Mouse (Mus musculus) liver, embryonic 14.5 days (tissue): ENCODE measurements around the gene Loxl4. TPM values are rescaled to one million over a fixed set of nuclear protein-coding genes. Genes with fewer than 3 reads are reported as not detected.

Source experiments
- ATAC-seq: fragments of 200-750 bp; cut with Nextera tagmentation; 2 replicates; pipeline ENCODE4 v1.8.0; 2017; ENCODE audit warnings: moderate number of reproducible peaks, mild to moderate bottlenecking, moderate library complexity; ENCODE audit not compliant: insufficient read depth
- DNase-seq, 3 experiments: peaks; one replicate each; pipeline ENCODE4 v3.0.0-alpha.2; 2012 to 2013; ENCODE audit warnings: low read depth in 3 of 3, low spot score in 3 of 3
- H3K27ac ChIP-seq: fragments of 300-500 bp; sonication (generic); 2 replicates; pipeline ENCODE4 v1.5.1; 2014; ENCODE audit warnings: moderate library complexity, mild to moderate bottlenecking, control low read depth, inconsistent platforms
- H3K27me3 ChIP-seq: fragments of 300-500 bp; sonication (generic); 2 replicates; pipeline ENCODE4 v1.6.1; 2014; ENCODE audit warnings: mild to moderate bottlenecking, low read length, moderate library complexity; ENCODE audit not compliant: control insufficient read depth, insufficient read depth
- H3K36me3 ChIP-seq: fragments of 300-500 bp; sonication (generic); replicated peaks from 2 replicates; pipeline ENCODE4 v1.6.1; 2014; ENCODE audit warnings: low read depth; ENCODE audit not compliant: control insufficient read depth, insufficient read depth
- H3K4me1 ChIP-seq, 2 experiments: fragments of 200-500 bp in 1 of 2; fragments of 300-500 bp in 1 of 2; sonication (generic) in 1 of 2; replicated peaks; 2 replicates each; pipeline ENCODE4 v1.6.1; 2012 to 2014; ENCODE audit warnings: antibody characterized with exemption in 1 of 2, inconsistent platforms in 1 of 2, low read length in 1 of 2; ENCODE audit not compliant: control insufficient read depth in 2 of 2, insufficient read depth in 2 of 2
- H3K4me2 ChIP-seq: fragments of 300-500 bp; sonication (generic); 2 replicates; pipeline ENCODE4 v1.6.1; 2014; ENCODE audit warnings: low read depth, mild to moderate bottlenecking, control low read depth, moderate library complexity
- H3K4me3 ChIP-seq, 2 experiments: fragments of 200-500 bp in 1 of 2; fragments of 300-500 bp in 1 of 2; sonication (generic) in 1 of 2; 2 replicates each; pipeline ENCODE4 v1.5.1; 2012 to 2014; ENCODE audit warnings: low read depth in 2 of 2, low read length in 2 of 2, mild to moderate bottlenecking in 2 of 2, control low read depth in 1 of 2, inconsistent platforms in 1 of 2, moderate library complexity in 1 of 2; ENCODE audit not compliant: insufficient read depth in 1 of 2
- H3K9ac ChIP-seq: fragments of 300-500 bp; sonication (generic); replicated peaks from 2 replicates; pipeline ENCODE4 v1.6.1; 2014; ENCODE audit warnings: mild to moderate bottlenecking, control low read depth, moderate library complexity
- H3K9me3 ChIP-seq: fragments of 300-500 bp; sonication (generic); 2 replicates; pipeline ENCODE4 v1.6.1; 2016; ENCODE audit warnings: low read length, mixed read lengths; ENCODE audit not compliant: control insufficient read depth
- CTCF ChIP-seq: IDR thresholded peaks from 2 replicates; pipeline ENCODE4 v1.5.1; 2016; ENCODE audit warnings: antibody characterized with exemption, low read depth, control low read depth
- EP300 ChIP-seq: IDR thresholded peaks from 2 replicates; pipeline ENCODE4 v1.6.1; 2016; ENCODE audit warnings: antibody characterized with exemption, low read depth
- WGBS: fragments of 180-500 bp; shearing (Covaris S2); extraction: QIAGEN DNeasy Blood & Tissue Kit; methylation state at CpG from one replicate; pipeline ENCODE4 v1.1.7; 2014; ENCODE audit not compliant: insufficient replicate concordance; 5-methylcytosine and 5-hydroxymethylcytosine counted together
- polyA plus RNA-seq, 2 experiments: library from polyadenylated mRNA; depleted of rRNA in 1 of 2; stranded (reverse) in 1 of 2; unstranded in 1 of 2; fragments of >200 nt; fragmentation: Nextera tagmentation in 1 of 2; extraction: Ambion mirVana in 1 of 2; gene quantifications; 2 replicates each; pipeline versions ENCODE4 v1.2.1 to v1.2.3; 2012 to 2014

The Loxl4 gene
- polyA plus RNA-seq, 2 experiments, result 0.05 to 0.06 TPM

DNA sequence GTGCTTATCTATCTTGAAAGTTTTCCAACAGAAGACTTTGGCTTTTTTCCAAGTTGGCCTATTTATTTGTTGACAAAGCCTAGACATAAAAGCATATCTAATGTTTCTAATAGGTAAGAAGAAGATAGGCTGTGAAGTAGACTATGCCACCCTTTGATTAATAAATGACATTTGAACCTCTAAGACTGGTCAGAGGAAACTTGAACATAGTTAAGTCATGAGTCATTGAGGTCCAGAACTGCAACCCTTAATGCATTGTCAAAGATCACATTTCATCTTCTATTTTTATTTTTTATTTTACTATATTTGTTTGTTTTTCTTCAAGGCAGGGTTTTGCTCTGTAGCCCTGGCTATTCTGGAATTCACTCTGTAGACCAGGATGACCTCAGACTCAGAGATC lies 45.6 kb downstream of the Loxl4 start:
- TF ChIP-seq CTCF (no peak), EP300 (no peak)
- no peaks in the 10 kb centered on the region for H3K4me1 ChIP-seq
- H3K4me3 ChIP-seq, result no peak overlapping the region
- no peak overlapping the region for H3K27ac ChIP-seq
- H3K9ac ChIP-seq, result no peak overlapping the region
- H3K9me3 ChIP-seq, result no peaks in the 10 kb centered on the region
- H3K36me3 ChIP-seq, result peaks cover 14% of the 10 kb centered on the region
- ATAC-seq (no peak), DNase-seq (no peak)
- H3K4me2 ChIP-seq, result no peak overlapping the region
- no peaks in the 10 kb centered on the region for H3K27me3 ChIP-seq

DNA sequence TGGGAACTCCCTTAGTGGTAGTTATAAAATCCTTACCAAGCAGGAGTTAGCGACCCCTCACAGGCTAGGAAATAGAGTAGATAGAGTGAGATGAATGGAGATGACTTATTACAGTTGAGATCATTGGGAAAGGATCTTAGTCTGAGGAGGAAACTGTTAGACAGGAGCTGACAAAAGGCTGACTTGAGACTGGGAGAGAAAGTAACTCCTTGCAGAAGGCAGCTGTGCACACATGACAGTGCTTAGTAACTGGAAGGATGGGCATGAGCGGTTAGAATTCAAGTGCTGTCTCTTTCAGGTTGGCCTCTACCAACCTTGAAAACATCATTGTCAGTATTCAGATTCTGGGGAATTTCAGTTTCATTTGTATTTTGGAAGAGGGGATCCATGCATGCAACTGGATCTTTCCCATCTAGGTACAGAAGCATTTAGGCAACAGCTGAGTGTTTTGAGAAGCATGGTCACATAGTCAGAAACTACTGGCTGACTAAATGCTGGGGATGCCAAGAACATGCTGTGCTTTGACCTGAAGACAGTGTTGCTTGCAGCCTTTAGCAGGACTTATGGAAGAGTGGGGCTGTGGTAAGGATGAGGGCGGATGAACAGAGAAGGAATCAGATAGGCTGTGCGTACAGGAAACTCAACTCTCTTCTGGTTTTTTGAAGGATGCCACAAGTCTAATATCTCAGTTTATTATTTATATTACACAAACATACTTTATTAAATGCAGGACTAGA lies 46.2 kb downstream of the Loxl4 start:
- no peaks in the 10 kb centered on the region for H3K4me1 ChIP-seq
- H3K36me3 ChIP-seq, result peaks cover 14% of the 10 kb centered on the region
- H3K9me3 ChIP-seq, result no peaks in the 10 kb centered on the region
- no peak overlapping the region for H3K9ac ChIP-seq
- H3K4me2 ChIP-seq, result no peak overlapping the region
- WGBS, result 80% methylated on average over 4 of the region's 4 CpGs
- H3K27me3 ChIP-seq, result no peaks in the 10 kb centered on the region
- TF ChIP-seq EP300, result no peak
- no peak for TF ChIP-seq CTCF
- no peak for ATAC-seq
- no peak overlapping the region for H3K27ac ChIP-seq
- H3K4me3 ChIP-seq, result no peak overlapping the region
- DNase-seq, result no peak

DNA sequence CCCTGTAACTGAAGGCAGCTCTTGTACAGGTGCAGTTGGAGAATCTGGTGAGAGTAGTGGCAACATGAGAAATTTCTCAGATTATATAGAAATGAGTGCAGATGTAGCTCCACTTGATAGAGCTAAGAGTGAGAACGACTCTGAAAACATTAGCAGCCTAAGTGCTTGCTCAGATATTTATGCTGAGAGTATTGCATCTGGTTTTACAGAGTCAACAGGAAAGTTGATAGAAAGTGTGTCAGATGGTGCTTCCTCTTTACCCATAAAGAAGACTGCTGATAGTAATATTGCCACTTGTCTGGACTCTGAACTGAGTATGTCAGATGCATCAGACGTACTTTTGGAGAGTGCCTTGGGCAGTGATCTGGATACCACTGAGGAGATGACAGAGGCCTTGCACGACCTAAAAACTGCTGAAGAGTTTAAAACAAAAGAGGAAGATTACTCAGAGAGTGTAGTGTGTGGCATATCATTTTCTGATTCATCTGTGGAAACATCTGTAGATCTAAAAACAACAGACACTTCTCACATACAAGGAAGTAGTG lies 48.8 kb downstream of the Loxl4 start:
- Histone ChIP-seq H3K4me3 (no peak overlapping the region), H3K36me3 (peaks cover 14% of the 10 kb centered on the region), H3K4me1 (no peaks in the 10 kb centered on the region), H3K9ac (no peak overlapping the region), H3K27ac (no peak overlapping the region), H3K4me2 (no peak overlapping the region), H3K27me3 (no peaks in the 10 kb centered on the region), H3K9me3 (no peaks in the 10 kb centered on the region)
- no peak for DNase-seq
- 58% methylated on average over 3 of the region's 3 CpGs for WGBS
- no peak for ATAC-seq
- TF ChIP-seq EP300 (no peak), CTCF (no peak)

DNA sequence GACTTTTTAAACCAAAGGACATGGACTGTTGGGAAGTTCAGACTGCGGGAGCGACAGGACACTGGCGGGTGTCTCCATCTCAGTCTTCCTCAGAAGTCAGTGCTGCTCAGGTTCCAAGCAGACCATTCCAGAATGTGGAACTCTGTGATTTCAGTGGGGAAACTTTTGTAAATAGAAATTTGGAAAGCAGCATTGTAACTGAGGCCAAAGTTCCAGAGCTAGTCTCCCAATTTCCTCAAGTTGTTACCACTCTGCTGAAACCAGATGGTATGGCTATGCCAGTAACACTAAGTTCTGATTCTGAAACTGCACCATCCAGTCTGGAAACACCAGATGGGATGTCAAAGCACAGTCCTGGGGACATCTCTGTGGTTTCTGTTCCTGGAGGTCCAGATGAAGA lies 49.6 kb downstream of the Loxl4 start:
- no peak overlapping the region for H3K9ac ChIP-seq
- H3K36me3 ChIP-seq, result peaks cover 14% of the 10 kb centered on the region
- no peaks in the 10 kb centered on the region for H3K27me3 ChIP-seq
- no peaks in the 10 kb centered on the region for H3K4me1 ChIP-seq
- TF ChIP-seq CTCF, result no peak
- no peak for TF ChIP-seq EP300
- no peak overlapping the region for H3K27ac ChIP-seq
- no peak overlapping the region for H3K4me3 ChIP-seq
- DNase-seq (no peak), ATAC-seq (no peak)
- 92% methylated on average over 3 of the region's 3 CpGs for WGBS
- no peaks in the 10 kb centered on the region for H3K9me3 ChIP-seq
- H3K4me2 ChIP-seq, result no peak overlapping the region

DNA sequence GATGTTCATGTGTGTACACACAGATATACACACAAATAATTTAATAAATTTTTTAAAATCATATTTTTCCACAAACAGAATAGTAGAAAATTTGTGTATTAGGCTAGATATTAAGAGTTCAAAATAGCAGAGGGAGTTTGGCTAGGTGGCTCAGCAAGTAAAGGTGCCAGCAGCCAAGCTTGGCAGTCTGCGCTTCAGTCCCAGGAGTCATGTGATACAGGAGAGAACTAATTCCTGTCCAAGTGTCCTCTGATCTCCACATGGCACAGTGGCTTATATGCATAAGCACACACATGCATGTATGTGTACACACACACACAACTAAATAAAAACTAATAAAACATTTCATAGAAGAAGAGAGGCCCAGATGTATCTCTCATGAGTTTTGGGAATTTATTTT lies 50.6 kb downstream of the Loxl4 start:
- no peak for TF ChIP-seq EP300
- TF ChIP-seq CTCF, result no peak
- H3K4me3 ChIP-seq, result no peak overlapping the region
- H3K27me3 ChIP-seq, result no peaks in the 10 kb centered on the region
- no peak for ATAC-seq
- H3K4me1 ChIP-seq, result no peaks in the 10 kb centered on the region
- H3K4me2 ChIP-seq, result no peak overlapping the region
- H3K9ac ChIP-seq, result no peak overlapping the region
- H3K27ac ChIP-seq, result no peak overlapping the region
- no peaks in the 10 kb centered on the region for H3K9me3 ChIP-seq
- 97% methylated on average over 1 of the region's 1 CpGs for WGBS
- DNase-seq, result no peak
- H3K36me3 ChIP-seq, result peaks cover 14% of the 10 kb centered on the region
